Mouse (Mus musculus): ENCODE results near the gene Ceacam19.

Gene Ceacam19

GRCm38 (mm10) chr7:19836843-19837242, 50.9 kb downstream of the Ceacam19 start:
- no peak for DNase-seq

- no peak for DNase-seq
Observed at GRCm38 (mm10) chr7:19834055-19834454, 53.7 kb downstream of the Ceacam19 start.

GRCm38 (mm10) chr7:19831837-19832236, 55.9 kb downstream of the Ceacam19 start:
- DNase-seq: no peak

GRCm38 (mm10) chr7:19830682-19831156, 57.0 kb downstream of the Ceacam19 start:
- DNase-seq: peak; percentile 26 to 27

- DNase-seq: no peak
Observed at GRCm38 (mm10) chr7:19829694-19830093, 58.1 kb downstream of the Ceacam19 start.

GRCm38 (mm10) chr7:19826756-19827155, 61.0 kb downstream of the Ceacam19 start:
- no peak for DNase-seq
